Mouse (Mus musculus): ENCODE results near the gene Gm5538. TPM values are rescaled to one million over a fixed set of nuclear protein-coding genes. Genes with fewer than 3 reads are reported as not detected.

The Gm5538 gene
- polyA plus RNA-seq (2012; rRNA removed): not detected in 2 replicates

DNA sequence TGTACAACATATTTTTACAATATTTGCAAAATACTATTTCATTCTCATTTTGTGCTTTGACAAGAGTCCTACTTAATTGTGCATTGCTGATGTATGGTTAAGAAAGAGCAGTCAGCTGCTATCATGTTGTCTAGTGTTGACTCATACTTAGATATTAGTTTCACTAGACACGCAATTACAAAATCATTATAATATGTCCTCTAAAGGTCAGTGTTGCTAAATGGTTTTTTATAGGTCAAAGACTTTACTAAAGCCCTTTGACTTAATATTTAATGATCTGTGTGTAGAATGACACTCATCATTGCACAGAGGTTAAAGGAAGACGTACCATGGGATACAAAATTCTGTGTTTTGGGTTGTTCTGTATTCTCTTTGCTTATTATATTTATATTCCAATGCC, at the start of gene Gm5538:
Gene Gm5538, plus strand, starts transcription at position 301 of the 400 bp plus-strand sequence.
- Histone ChIP-seq H3K4me3 (ENCODE audit: insufficient read depth, low read length) (no peak within 1 kb of the TSS), H3K27ac (ENCODE audit: insufficient read depth, low read length) (no peak within 1 kb of the TSS), H3K4me1 (ENCODE audit: control insufficient read depth, insufficient read depth, low read length) (no peaks in the 10 kb centered on the region)
- TF ChIP-seq CTCF (IDR thresholded peaks at IDR 0.05; ENCODE audit: extremely low read depth, insufficient read depth, low read length): no peak
- TF ChIP-seq POLR2A (IDR thresholded peaks at IDR 0.05; ENCODE audit: extremely low read depth, insufficient read depth, low read length): no peak

DNA sequence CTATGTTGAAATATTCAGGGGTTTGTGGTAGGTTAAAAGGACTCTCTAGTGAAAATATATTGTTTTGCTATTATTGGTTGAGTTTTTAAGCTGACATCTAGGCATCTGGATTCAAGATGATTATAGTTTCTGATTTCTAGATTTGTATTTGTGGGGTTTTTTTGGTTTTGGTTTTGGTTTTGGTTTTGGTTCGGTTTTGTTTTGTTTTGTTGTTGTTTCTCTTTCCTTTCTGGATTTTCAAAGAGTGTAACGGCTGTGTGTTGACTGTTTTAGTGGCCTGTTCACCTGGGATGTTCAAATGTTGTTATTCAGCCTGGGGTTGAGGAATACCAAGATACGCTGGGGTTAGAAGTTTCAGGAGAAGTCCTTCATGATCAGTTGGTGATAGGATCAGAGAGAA, 32.2 kb upstream of the Gm5538 start:
- H3K4me3 ChIP-seq (ENCODE audit: insufficient read depth, low read length): no peak overlapping the region
- no peak for TF ChIP-seq POLR2A (IDR thresholded peaks at IDR 0.05; ENCODE audit: extremely low read depth, insufficient read depth, low read length)
- no peak for TF ChIP-seq CTCF (IDR thresholded peaks at IDR 0.05; ENCODE audit: extremely low read depth, insufficient read depth, low read length)
- no peaks in the 10 kb centered on the region for H3K4me1 ChIP-seq (ENCODE audit: control insufficient read depth, insufficient read depth, low read length)
- no peak overlapping the region for H3K27ac ChIP-seq (ENCODE audit: insufficient read depth, low read length)

DNA sequence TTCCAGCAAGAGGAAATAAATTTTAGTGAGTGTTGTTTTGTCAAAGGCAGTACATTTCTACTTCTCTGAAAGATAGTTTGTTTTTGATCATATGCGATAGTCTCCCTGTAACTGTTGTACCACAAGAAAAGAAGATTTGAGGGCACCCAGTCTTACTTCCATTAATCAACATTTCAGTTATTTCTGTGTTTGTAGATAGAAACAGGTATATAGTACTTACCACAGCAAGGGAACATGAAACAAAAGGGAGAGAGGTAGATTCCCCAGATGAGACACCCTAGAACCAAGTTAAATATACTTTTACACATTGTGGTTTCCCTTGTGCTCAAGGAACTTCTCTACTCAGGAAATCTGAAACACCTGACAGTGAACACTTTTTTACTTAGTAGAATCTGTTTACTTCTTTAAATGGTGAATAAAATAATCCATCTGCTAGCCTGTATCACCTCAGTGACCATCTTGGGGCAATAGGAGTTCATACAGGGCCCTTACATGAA, 26.9 kb upstream of the Gm5538 start:
- TF ChIP-seq CTCF (IDR thresholded peaks at IDR 0.05; ENCODE audit: extremely low read depth, insufficient read depth, low read length) (no peak), POLR2A (IDR thresholded peaks at IDR 0.05; ENCODE audit: extremely low read depth, insufficient read depth, low read length) (no peak)

DNA sequence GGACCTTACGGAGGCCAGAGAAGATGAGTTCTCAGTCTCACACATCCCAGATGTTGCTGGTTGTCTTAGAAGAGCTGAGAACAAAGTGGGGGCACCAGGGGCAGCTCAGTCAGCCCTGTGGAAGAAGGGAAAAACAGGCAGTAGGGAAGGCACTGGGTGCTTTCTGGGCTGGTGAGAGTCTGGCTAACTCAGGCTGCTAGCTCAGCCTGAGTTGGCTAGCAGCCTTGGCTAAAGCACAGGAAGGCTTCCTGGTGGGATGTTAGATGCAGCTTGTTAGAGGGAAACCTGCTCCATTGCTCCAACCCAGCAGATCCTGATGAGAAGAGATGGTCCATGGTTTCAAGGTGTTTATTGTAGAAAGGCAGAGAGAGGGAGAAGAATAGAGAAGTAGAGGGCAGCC, 10.3 kb downstream of the Gm5538 start:
- no peak for TF ChIP-seq POLR2A (IDR thresholded peaks at IDR 0.05; ENCODE audit: extremely low read depth, insufficient read depth, low read length)
- TF ChIP-seq CTCF (IDR thresholded peaks at IDR 0.05; ENCODE audit: extremely low read depth, insufficient read depth, low read length): no peak
- no peak overlapping the region for H3K4me3 ChIP-seq (ENCODE audit: insufficient read depth, low read length)
- no peaks in the 10 kb centered on the region for H3K4me1 ChIP-seq (ENCODE audit: control insufficient read depth, insufficient read depth, low read length)
- H3K27ac ChIP-seq (ENCODE audit: insufficient read depth, low read length): no peak overlapping the region

More for the DNA sequence above, 26.9 kb upstream of the Gm5538 start:
- no peak overlapping the region for H3K27ac ChIP-seq (ENCODE audit: insufficient read depth, low read length)
- no peak overlapping the region for H3K4me3 ChIP-seq (ENCODE audit: insufficient read depth, low read length)
- H3K4me1 ChIP-seq (ENCODE audit: control insufficient read depth, insufficient read depth, low read length): no peaks in the 10 kb centered on the region

DNA sequence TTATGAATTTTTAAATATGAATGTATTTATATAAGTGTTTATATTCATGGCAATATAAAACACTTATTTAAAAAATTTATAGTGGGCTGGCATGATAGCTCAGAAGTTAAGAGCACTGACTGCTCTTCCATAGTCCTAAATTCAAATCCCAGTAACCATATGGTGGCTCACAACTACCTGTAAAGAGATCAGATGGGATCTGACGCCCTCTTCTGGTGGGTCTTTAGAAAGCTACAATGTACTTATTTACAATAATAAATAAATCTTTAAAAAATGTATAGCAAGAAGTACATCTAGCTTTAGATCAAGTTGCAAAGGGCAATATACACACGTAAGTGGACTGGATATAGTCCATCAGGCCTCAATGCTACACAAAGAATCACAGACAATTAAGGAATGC, 14.6 kb downstream of the Gm5538 start:
- no peaks in the 10 kb centered on the region for H3K4me1 ChIP-seq (ENCODE audit: control insufficient read depth, insufficient read depth, low read length)
- no peak overlapping the region for H3K4me3 ChIP-seq (ENCODE audit: insufficient read depth, low read length)
- no peak overlapping the region for H3K27ac ChIP-seq (ENCODE audit: insufficient read depth, low read length)
- TF ChIP-seq POLR2A (IDR thresholded peaks at IDR 0.05; ENCODE audit: extremely low read depth, insufficient read depth, low read length) (no peak), CTCF (IDR thresholded peaks at IDR 0.05; ENCODE audit: extremely low read depth, insufficient read depth, low read length) (no peak)

Other genes starting within 250 kb of the Gm5538 start
- not detected in 2 replicates for gene Gm8298, start 131.3 kb downstream of the Gm5538 start, polyA plus RNA-seq (2012; rRNA removed)
- gene C130079G13Rik, start 195.4 kb downstream of the Gm5538 start, polyA plus RNA-seq (2012; rRNA removed): not detected in 2 replicates